Mouse (Mus musculus) myocyte (in vitro differentiated cells): ENCODE data around the gene Gm49403. TPM values are rescaled to one million over a fixed set of nuclear protein-coding genes. Genes with fewer than 3 reads are reported as not detected.

ENCODE experiments used
- H3K27me3 ChIP-seq: one replicate; pipeline ENCODE4 v1.6.1; 2011; ENCODE audit not compliant: control insufficient read depth, insufficient read depth, insufficient read length
- H3K36me3 ChIP-seq: one replicate; pipeline ENCODE4 v1.6.1; 2011; ENCODE audit not compliant: control insufficient read depth, insufficient read depth
- H3K4me2 ChIP-seq: one replicate; pipeline ENCODE4 v1.6.1; 2011; ENCODE audit warnings: low read depth, control low read depth
- H3K4me3 ChIP-seq: one replicate; pipeline ENCODE4 v1.5.1; 2011; ENCODE audit warnings: mild to moderate bottlenecking, control low read depth, moderate library complexity
- H3K79me2 ChIP-seq: one replicate; pipeline ENCODE4 v1.6.1; 2011; ENCODE audit not compliant: control insufficient read depth, insufficient read depth
- H3ac ChIP-seq: one replicate; pipeline ENCODE4 v1.6.1; 2011; ENCODE audit not compliant: control insufficient read depth, insufficient read length
- CEBPB ChIP-seq: IDR thresholded peaks from 2 replicates; pipeline ENCODE4 v1.6.1; 2011; ENCODE audit warnings: mild to moderate bottlenecking, moderate library complexity; ENCODE audit not compliant: poor library complexity, insufficient read depth, severe bottlenecking
- E2F4 ChIP-seq: IDR thresholded peaks from one replicate; pipeline ENCODE4 v1.6.1; 2011; ENCODE audit warnings: mild to moderate bottlenecking, control low read depth, moderate library complexity; ENCODE audit not compliant: insufficient read depth
- MAX ChIP-seq: IDR thresholded peaks from one replicate; pipeline ENCODE4 v1.6.1; 2011; ENCODE audit warnings: low read depth, mild to moderate bottlenecking, control low read depth
- MYOD1 ChIP-seq, 3 experiments: IDR thresholded peaks; one replicate each; pipeline ENCODE4 v1.6.1; 2011; ENCODE audit warnings: control low read depth in 2 of 3, low read depth in 2 of 3, mild to moderate bottlenecking in 2 of 3, moderate library complexity in 1 of 3; ENCODE audit not compliant: insufficient read length in 2 of 3, control insufficient read depth in 1 of 3
- MYOG ChIP-seq, 3 experiments: IDR thresholded peaks; one replicate each; pipeline ENCODE4 v1.6.1; 2011; ENCODE audit warnings: control low read depth in 2 of 3, low read depth in 2 of 3, mild to moderate bottlenecking in 2 of 3; ENCODE audit not compliant: insufficient read length in 2 of 3, control insufficient read depth in 1 of 3, insufficient read depth in 1 of 3
- POLR2A ChIP-seq: IDR thresholded peaks from one replicate; pipeline ENCODE4 v1.6.1; 2011; ENCODE audit warnings: low read depth, mild to moderate bottlenecking, control low read depth, moderate library complexity; ENCODE audit not compliant: insufficient read length
- POLR2AphosphoS2 ChIP-seq: IDR thresholded peaks from one replicate; pipeline ENCODE4 v1.6.1; 2011; ENCODE audit warnings: low read depth, control low read depth; ENCODE audit not compliant: insufficient read length
- REST ChIP-seq: IDR thresholded peaks from one replicate; pipeline ENCODE4 v1.6.1; 2011; ENCODE audit warnings: mild to moderate bottlenecking, control low read depth, moderate library complexity; ENCODE audit not compliant: insufficient read depth, insufficient read length
- SRF ChIP-seq: IDR thresholded peaks from one replicate; pipeline ENCODE4 v1.6.1; 2011; ENCODE audit warnings: low read depth; ENCODE audit not compliant: control insufficient read depth, insufficient read length
- TCF12 ChIP-seq: IDR thresholded peaks from one replicate; pipeline ENCODE4 v1.6.1; 2011; ENCODE audit warnings: mild to moderate bottlenecking, control low read depth; ENCODE audit not compliant: poor library complexity, insufficient read depth, severe bottlenecking
- TCF3 ChIP-seq: IDR thresholded peaks from one replicate; pipeline ENCODE4 v1.6.1; 2011; ENCODE audit warnings: low read depth, control low read depth; ENCODE audit not compliant: insufficient read length
- USF1 ChIP-seq: IDR thresholded peaks from one replicate; pipeline ENCODE4 v1.6.1; 2011; ENCODE audit warnings: low read depth, mild to moderate bottlenecking, control low read depth, moderate library complexity
- polyA plus RNA-seq: library from polyadenylated mRNA; unstranded; fragments of >200 nt; fragmentation: generic; extraction: Trizol; gene quantifications from one replicate; pipeline ENCODE4 v1.2.1, GENCODE M21; 2012; ENCODE audit warnings: missing spikeins

Gene Gm49403
- polyA plus RNA-seq, 1 experiment = not detected

GRCm38 (mm10) chr19:8871267-8872186, 12.2 kb upstream of the Gm49403 start, which contains the start of gene Ubxn1:
Gene Ubxn1 (plus strand): TSS chr19:8871496.
- Histone ChIP-seq H3K4me2 (peak within 1 kb of the TSS; percentile 97), H3ac (peak within 1 kb of the TSS; percentile 80), H3K4me3 (peak within 1 kb of the TSS; percentile 77), H3K79me2 (peaks cover 19% of the 10 kb centered on the region), H3K27me3 (no peaks in the 10 kb centered on the region), H3K36me3 (peaks cover 30% of the 10 kb centered on the region)
- TF ChIP-seq SRF (peak; percentile 24), MYOD1 (IDR thresholded peaks at IDR 0.05; ENCODE audit: control insufficient read depth in 1 of 3, insufficient read length in 2 of 3, low read depth in 2 of 3) (no peak), MAX (no peak), MYOG (IDR thresholded peaks at IDR 0.05; ENCODE audit: control insufficient read depth in 1 of 3, insufficient read depth in 1 of 3, insufficient read length in 2 of 3, low read depth in 2 of 3) (peak in 1 of 3 experiments; percentile 19), REST (no peak), USF1 (peak; percentile 100), E2F4 (peak; percentile 12), CEBPB (no peak), POLR2AphosphoS2 (peak; percentile 41), POLR2A (peak; percentile 63), TCF12 (no peak), TCF3 (no peak)

GRCm38 (mm10) chr19:8872266-8872840, 11.4 kb upstream of the Gm49403 start:
- Histone ChIP-seq H3K4me3 (peak overlapping the region; percentile 77), H3K27me3 (no peaks in the 10 kb centered on the region), H3ac (peak overlapping the region; percentile 80), H3K36me3 (peaks cover 34% of the 10 kb centered on the region), H3K79me2 (peaks cover 19% of the 10 kb centered on the region), H3K4me2 (peak overlapping the region; percentile 97)
- TF ChIP-seq USF1 = no peak

- Histone ChIP-seq H3K4me2 (no peak overlapping the region), H3K79me2 (peaks cover 19% of the 10 kb centered on the region), H3ac (no peak overlapping the region), H3K27me3 (no peaks in the 10 kb centered on the region), H3K4me3 (no peak overlapping the region), H3K36me3 (peaks cover 34% of the 10 kb centered on the region)
- TF ChIP-seq MYOG (IDR thresholded peaks at IDR 0.05; ENCODE audit: control insufficient read depth in 1 of 3, insufficient read depth in 1 of 3, insufficient read length in 2 of 3, low read depth in 2 of 3) (peak in 1 of 3 experiments; percentile 9), E2F4 (no peak)
Measured at GRCm38 (mm10) chr19:8875031-8875430, 8.7 kb upstream of the Gm49403 start.

- Histone ChIP-seq H3K4me2 (peak within 1 kb of the TSS; percentile 93), H3K36me3 (peaks cover 15% of the 10 kb centered on the region), H3K4me3 (peak within 1 kb of the TSS; percentile 72), H3K79me2 (no peaks in the 10 kb centered on the region), H3K27me3 (no peaks in the 10 kb centered on the region), H3ac (peak within 1 kb of the TSS; percentile 31)
- TF ChIP-seq POLR2A (peak; percentile 76), MAX (peak; percentile 80), USF1 (peak; percentile 68), SRF (no peak), MYOG (IDR thresholded peaks at IDR 0.05; ENCODE audit: control insufficient read depth in 1 of 3, insufficient read depth in 1 of 3, insufficient read length in 2 of 3, low read depth in 2 of 3) (peak in 1 of 3 experiments; percentile 28), TCF12 (no peak), POLR2AphosphoS2 (peak; percentile 76)
Measured at GRCm38 (mm10) chr19:8880311-8881033, 3.3 kb upstream of the Gm49403 start, which contains the start of gene Uqcc3. Gene Uqcc3 (minus strand): TSS chr19:8880923.

- H3K36me3 ChIP-seq = peaks cover 9% of the 10 kb centered on the region
- H3ac ChIP-seq = peak overlapping the region; percentile 31
- peak overlapping the region; percentile 72 for H3K4me3 ChIP-seq
- H3K27me3 ChIP-seq = no peaks in the 10 kb centered on the region
- H3K4me2 ChIP-seq = peak overlapping the region; percentile 93
- TF ChIP-seq POLR2AphosphoS2 (no peak), SRF (no peak), E2F4 (no peak), TCF12 (no peak), TCF3 (no peak), POLR2A (no peak), MYOG (IDR thresholded peaks at IDR 0.05; ENCODE audit: control insufficient read depth in 1 of 3, insufficient read depth in 1 of 3, insufficient read length in 2 of 3, low read depth in 2 of 3) (no peak), USF1 (no peak), CEBPB (no peak), REST (no peak), MAX (no peak), MYOD1 (IDR thresholded peaks at IDR 0.05; ENCODE audit: control insufficient read depth in 1 of 3, insufficient read length in 2 of 3, low read depth in 2 of 3) (no peak)
- H3K79me2 ChIP-seq = no peaks in the 10 kb centered on the region
Measured at GRCm38 (mm10) chr19:8881034-8881392, 2.7 kb upstream of the Gm49403 start.
